Mouse (Mus musculus) cortical plate, adult 2 months (tissue): Measurements from ENCODE around the gene Tshr.
"Not testable (repeated sequence)": the region's sequence is repeated elsewhere in the genome, so short reads cannot be mapped to it uniquely, and the experiment has no call there.

Experiments used
- CTCF ChIP-seq: fragments of 200-500 bp; IDR thresholded peaks from 2 replicates; pipeline ENCODE4 v1.5.1; 2011; ENCODE audit warnings: mild to moderate bottlenecking, control low read depth, low read length; ENCODE audit not compliant: insufficient read depth; ENCODE audit errors: extremely low read depth
- POLR2A ChIP-seq: fragments of 200-500 bp; IDR thresholded peaks from 2 replicates; pipeline ENCODE4 v1.6.1; 2011; ENCODE audit warnings: mild to moderate bottlenecking, low read length, control low read depth; ENCODE audit not compliant: insufficient read depth; ENCODE audit errors: extremely low read depth

DNA sequence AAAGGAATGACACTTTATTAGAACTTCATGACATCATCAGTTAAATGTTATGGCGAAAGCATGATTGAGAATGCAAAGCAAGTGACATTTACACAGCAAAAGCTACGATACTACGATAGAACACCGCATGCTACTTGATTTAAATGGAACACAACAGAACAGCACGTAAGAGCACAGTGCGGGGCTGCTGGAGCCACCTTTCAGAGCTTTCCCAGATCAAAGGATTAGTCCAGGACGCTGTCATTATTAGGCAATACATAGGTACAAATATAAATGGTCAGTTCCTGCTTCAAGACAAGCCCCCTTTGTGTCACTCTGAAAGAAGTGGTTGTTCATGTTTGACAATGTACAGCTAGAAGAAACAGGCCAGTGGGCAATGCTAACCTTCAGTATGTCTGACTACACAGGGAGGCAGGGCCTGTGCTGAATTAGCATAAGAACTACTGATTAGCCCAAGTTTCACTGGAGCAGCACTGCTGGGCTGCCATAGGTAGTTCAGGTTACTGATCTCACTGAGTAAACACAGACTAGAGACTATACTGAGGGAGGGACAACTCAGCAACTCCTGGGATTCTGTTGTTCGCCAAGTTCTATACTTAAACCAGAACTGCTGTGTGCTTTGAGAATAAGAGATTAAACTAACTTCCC, 173.1 kb downstream of the Tshr start:
- not testable (repeated sequence) for TF ChIP-seq CTCF, POLR2A
